Mouse (Mus musculus) ZHBTc4 (cell line): ENCODE results near the gene Rbbp5.

ENCODE experiments used
- DNase-seq: peaks from one replicate; pipeline ENCODE4 v3.0.0-alpha.2; 2011; ENCODE audit warnings: low read depth, low spot score

Rbbp5 gene

GRCm38 (mm10) chr1:132500535-132500934 is 23.4 kb downstream of the Rbbp5 start:
- no peak for DNase-seq

GRCm38 (mm10) chr1:132505155-132505554 is 28.0 kb downstream of the Rbbp5 start:
- no peak for DNase-seq

- DNase-seq: no peak
Measured at GRCm38 (mm10) chr1:132506058-132506457, 28.9 kb downstream of the Rbbp5 start, which contains the start of gene Tmem81. Gene Tmem81 (plus strand): TSS chr1:132506230.

- DNase-seq: no peak
Measured at GRCm38 (mm10) chr1:132506656-132507055, 29.5 kb downstream of the Rbbp5 start.

GRCm38 (mm10) chr1:132509771-132510170 is 32.6 kb downstream of the Rbbp5 start:
- no peak for DNase-seq

GRCm38 (mm10) chr1:132511521-132511920 is 34.4 kb downstream of the Rbbp5 start:
- peak; percentile 40 for DNase-seq

GRCm38 (mm10) chr1:132512106-132512505 is 34.9 kb downstream of the Rbbp5 start:
- no peak for DNase-seq

GRCm38 (mm10) chr1:132515339-132515738 is 38.2 kb downstream of the Rbbp5 start:
- DNase-seq: no peak

GRCm38 (mm10) chr1:132516776-132517175 is 39.6 kb downstream of the Rbbp5 start:
- no peak for DNase-seq

GRCm38 (mm10) chr1:132518621-132519020 is 41.5 kb downstream of the Rbbp5 start:
- DNase-seq: no peak

GRCm38 (mm10) chr1:132519734-132520133 is 42.6 kb downstream of the Rbbp5 start:
- DNase-seq: no peak

GRCm38 (mm10) chr1:132520764-132521163 is 43.6 kb downstream of the Rbbp5 start:
- DNase-seq: peak; percentile 87

GRCm38 (mm10) chr1:132523048-132523447 is 45.9 kb downstream of the Rbbp5 start:
- DNase-seq: no peak

- DNase-seq: peak; percentile 83
Measured at GRCm38 (mm10) chr1:132523920-132524319, 46.8 kb downstream of the Rbbp5 start.

GRCm38 (mm10) chr1:132525832-132526231 is 48.7 kb downstream of the Rbbp5 start:
- peak; percentile 68 for DNase-seq

- DNase-seq: no peak
Measured at GRCm38 (mm10) chr1:132528071-132528470, 50.9 kb downstream of the Rbbp5 start.

GRCm38 (mm10) chr1:132528647-132529334 is 51.6 kb downstream of the Rbbp5 start:
- DNase-seq: no peak

GRCm38 (mm10) chr1:132530631-132531191 is 53.5 kb downstream of the Rbbp5 start:
- no peak for DNase-seq

GRCm38 (mm10) chr1:132532521-132532920 is 55.4 kb downstream of the Rbbp5 start:
- DNase-seq: no peak

GRCm38 (mm10) chr1:132533840-132534239 is 56.7 kb downstream of the Rbbp5 start:
- DNase-seq: no peak

- DNase-seq: no peak
Measured at GRCm38 (mm10) chr1:132535541-132535940, 58.4 kb downstream of the Rbbp5 start.

- no peak for DNase-seq
Measured at GRCm38 (mm10) chr1:132536416-132536815, 59.3 kb downstream of the Rbbp5 start.

- DNase-seq: no peak
Measured at GRCm38 (mm10) chr1:132537736-132538135, 60.6 kb downstream of the Rbbp5 start.
